Mouse (Mus musculus) stomach, postnatal 0 days (tissue): ENCODE results near the gene Nop9.

Experiments
- CTCF ChIP-seq: IDR thresholded peaks from 2 replicates; pipeline ENCODE4 v1.5.1; 2016; ENCODE audit warnings: antibody characterized with exemption, low read depth, mild to moderate bottlenecking, moderate library complexity
- EP300 ChIP-seq: optimal IDR thresholded peaks from 2 replicates; pipeline ENCODE3; 2016; ENCODE audit warnings: antibody characterized with exemption

GRCm38 (mm10) chr14:55713007-55713728, 32.3 kb upstream of the Nop9 start:
- no peak for TF ChIP-seq CTCF
- no peak for TF ChIP-seq EP300
